Mouse (Mus musculus) CD4-positive helper T cell, adult 2 months (primary cell): ENCODE measurements around the gene Emc10.

Source experiments
- DNase-seq: peaks from one replicate; pipeline ENCODE4 v3.0.0-alpha.2; 2012; ENCODE audit warnings: low read depth, missing footprints, low spot score

Gene Emc10

DNA sequence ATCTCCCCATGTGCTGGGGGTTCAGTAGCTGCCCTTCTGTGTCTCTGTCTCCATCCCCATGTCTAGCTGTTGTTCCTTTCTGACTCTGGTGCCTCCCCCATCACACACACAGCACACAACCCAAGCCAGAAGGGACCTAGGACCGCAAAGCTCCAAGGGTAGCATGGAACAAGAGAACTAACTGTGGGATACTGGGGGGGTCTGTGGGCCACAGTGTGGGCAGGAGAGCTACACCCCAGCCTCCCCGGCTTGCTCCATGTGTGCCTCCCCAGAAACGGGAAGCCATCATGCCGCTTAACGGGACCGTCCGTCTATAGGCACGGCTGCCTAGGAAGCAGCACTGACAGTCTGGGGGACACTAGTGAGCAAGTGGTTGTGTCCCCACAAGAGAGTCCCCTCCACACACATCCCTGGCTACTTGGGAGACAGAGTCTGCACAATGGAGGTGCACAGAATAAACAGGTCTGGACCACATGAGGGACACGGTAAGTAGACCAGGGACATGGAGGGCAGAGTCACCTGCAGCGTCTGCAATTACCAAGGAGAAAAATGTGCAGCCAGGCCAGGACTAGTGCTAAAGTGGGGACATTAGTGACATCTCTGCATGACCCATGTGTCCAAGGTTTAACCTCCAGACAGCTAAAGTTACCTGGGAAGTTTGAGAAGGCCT is 32.6 kb downstream of the Emc10 start:
- no peak for DNase-seq

DNA sequence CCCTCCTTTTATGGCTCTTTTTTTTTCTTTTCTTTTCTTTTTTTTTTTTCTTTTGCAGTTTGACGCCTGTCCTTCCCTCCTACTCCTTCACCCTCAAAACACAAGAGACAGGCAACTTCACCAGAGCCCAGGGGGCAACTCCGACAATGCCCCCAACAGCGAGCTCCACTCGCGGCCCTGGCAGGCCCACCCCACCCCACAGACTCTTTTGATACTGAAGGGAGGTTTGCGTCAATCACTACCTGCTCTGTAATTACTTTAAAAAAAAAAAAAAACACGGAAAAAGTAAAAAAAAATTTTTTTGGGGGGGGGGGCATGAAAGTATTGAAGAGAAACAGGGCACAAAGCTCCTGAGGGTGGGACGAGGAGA is 33.3 kb downstream of the Emc10 start:
- no peak for DNase-seq

GRCm38 (mm10) chr7:44462218-44463055 is 33.9 kb downstream of the Emc10 start:
- no peak for DNase-seq

DNA sequence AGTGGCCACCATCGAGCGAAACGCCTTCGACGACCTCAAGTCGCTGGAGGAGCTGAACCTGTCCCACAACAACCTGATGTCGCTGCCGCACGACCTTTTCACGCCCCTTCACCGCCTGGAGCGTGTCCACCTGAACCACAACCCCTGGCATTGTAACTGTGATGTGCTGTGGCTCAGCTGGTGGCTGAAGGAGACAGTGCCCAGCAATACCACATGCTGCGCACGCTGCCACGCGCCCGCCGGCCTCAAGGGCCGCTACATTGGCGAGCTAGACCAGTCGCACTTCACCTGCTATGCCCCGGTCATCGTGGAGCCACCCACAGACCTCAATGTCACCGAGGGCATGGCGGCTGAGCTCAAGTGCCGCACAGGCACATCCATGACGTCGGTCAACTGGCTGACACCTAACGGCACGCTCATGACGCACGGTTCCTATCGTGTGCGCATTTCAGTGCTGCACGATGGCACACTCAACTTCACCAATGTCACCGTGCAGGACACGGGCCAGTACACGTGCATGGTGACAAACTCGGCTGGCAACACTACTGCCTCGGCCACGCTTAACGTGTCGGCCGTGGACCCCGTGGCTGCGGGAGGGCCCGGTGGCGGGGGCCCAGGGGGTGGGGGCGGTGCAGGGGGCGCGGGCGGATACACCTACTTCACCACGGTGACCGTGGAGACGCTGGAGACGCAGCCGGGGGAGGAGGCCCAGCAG is 34.7 kb downstream of the Emc10 start:
- DNase-seq, result no peak

- no peak for DNase-seq
Measured at GRCm38 (mm10) chr7:44460767-44461502, 35.4 kb downstream of the Emc10 start.

DNA sequence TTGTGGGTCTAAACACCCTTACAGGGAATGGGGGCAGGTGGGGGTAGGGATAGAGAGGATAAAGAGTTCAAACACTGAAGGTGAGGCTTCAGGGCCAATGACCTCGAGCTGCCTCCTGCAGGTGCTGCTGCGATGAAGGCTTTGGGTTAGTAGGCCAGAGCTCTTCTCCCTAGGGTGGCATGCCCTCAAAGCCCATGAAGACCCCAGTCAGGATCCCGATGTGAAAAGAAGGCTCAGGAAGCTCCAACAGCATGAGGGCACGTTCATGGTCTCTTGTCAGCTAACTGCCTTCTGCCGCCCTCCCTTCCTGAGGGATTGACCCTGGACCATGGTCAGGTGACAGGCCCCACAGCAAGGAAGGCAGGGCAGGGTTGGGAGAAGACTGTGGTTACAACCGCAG is 36.3 kb downstream of the Emc10 start:
- DNase-seq, result no peak

DNA sequence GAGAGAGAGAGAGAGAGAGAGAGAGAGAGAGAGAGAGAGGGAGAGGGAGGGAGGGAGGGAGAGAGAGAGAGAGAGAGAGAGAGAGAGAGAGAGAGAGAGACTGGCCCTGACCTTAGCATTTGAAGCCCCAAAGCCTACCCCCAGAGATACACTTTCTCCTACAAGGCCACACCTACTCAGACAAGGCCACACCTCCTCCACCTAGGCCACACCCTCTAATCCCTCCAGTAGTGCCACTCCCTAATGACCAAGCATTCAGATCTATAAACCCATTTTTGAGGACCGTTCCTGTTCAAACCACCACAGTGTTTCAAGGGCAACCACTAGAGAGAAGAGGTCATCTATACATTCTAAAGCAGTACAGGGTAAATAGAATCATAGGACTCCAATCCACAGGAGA is 40.0 kb downstream of the Emc10 start:
- no peak for DNase-seq

GRCm38 (mm10) chr7:44453256-44453655 is 43.1 kb downstream of the Emc10 start:
- no peak for DNase-seq

GRCm38 (mm10) chr7:44446070-44446855 is 50.1 kb downstream of the Emc10 start:
- no peak for DNase-seq

DNA sequence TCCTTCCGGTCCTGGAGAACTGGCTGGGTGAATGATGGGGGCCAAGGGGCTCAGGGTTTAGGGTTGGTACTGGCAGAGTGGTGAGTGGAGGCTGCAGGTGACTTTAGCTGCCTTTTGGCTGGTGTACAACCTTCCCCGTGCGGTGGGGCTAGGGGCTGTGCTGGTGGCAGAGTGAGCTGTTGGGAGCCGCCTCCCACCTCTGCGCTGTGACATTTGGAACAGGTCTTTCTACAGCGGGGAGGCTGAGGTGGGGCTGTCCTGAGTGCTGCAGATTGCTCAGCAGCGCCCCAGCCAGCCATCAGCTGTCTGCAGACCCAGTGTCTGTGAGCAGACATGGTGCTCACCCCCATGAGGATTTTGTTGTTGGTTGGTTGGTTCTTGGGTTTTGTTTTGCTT is 50.8 kb downstream of the Emc10 start:
- no peak for DNase-seq

GRCm38 (mm10) chr7:44444886-44445527 is 51.3 kb downstream of the Emc10 start:
- DNase-seq, result no peak

- no peak for DNase-seq
Measured at GRCm38 (mm10) chr7:44443268-44444173, 52.8 kb downstream of the Emc10 start.

GRCm38 (mm10) chr7:44442407-44442821 is 53.9 kb downstream of the Emc10 start:
- DNase-seq, result no peak

DNA sequence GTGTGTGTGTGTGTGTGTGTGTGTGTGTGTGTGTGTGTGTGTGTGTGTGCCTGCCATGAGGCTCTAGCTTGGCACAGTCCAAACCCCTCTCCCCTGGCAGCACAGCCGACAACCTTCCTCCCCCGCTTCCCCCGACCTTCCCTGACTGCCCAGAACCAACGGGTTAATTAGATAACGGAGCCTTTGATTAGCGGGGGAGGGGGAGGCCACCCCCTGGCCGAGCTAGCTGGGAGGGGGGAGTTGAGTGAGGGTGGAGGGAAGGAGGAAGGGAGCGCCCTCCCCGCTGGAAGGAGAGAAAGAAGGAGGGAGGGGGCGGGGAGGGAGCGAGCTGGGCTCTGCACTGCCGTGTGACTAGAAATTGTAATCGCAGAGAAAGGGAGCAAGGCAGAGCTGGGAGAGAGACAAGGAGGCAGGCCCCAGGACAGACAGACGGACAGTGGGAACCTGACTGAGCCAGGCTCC is 54.6 kb downstream of the Emc10 start:
- DNase-seq, result no peak

- DNase-seq, result no peak
Measured at GRCm38 (mm10) chr7:44441180-44441579, 55.1 kb downstream of the Emc10 start.

DNA sequence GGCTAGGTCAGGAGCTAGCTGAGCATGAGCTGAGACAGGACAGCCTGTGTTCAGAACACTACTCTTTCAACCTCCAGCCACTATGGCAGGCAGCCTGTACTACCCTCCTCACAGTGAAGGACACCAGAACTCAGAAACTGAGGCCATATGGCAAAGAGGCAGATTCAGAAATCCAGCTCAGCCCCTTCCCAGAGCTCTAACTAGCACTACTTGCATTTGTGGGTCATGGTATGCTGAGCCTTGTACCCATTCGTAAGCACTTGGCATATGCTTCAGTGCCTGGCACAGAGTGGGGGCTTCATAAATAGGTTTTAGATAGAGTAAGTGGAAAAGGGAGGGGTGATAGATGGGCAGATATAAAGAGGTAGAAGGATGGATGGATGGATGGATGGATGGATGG is 55.9 kb downstream of the Emc10 start:
- no peak for DNase-seq
